Mouse (Mus musculus): ENCODE data around the gene C87436.

GRCm38 (mm10) chr6:86493469-86494263, 55.5 kb downstream of the C87436 start:
- TF ChIP-seq JUND (IDR thresholded peaks at IDR 0.05; ENCODE audit: low read depth, low read length) (no peak), CTCF (IDR thresholded peaks at IDR 0.05 in 2 of 3, conservative IDR thresholded peaks at IDR 0.05 in 1 of 3; ENCODE audit: control insufficient read depth in 1 of 3, insufficient read depth in 1 of 3, low read depth in 2 of 3, low read length in 3 of 3, poor library complexity in 1 of 3, severe bottlenecking in 1 of 3) (no peak), MEF2A (IDR thresholded peaks at IDR 0.05; ENCODE audit: extremely low read depth, insufficient replicate concordance, low read depth, low read length, poor library complexity, severe bottlenecking) (no peak), TAL1 (IDR thresholded peaks at IDR 0.05; ENCODE audit: low read length) (peak; percentile 52), POLR2A (IDR thresholded peaks at IDR 0.05; ENCODE audit: control insufficient read depth in 1 of 2, insufficient read depth in 1 of 2, low read depth in 1 of 2, low read length in 2 of 2, poor library complexity in 1 of 2) (no peak), MAFK (IDR thresholded peaks at IDR 0.05; ENCODE audit: borderline replicate concordance, low read depth, low read length) (no peak), ZNF384 (IDR thresholded peaks at IDR 0.05; ENCODE audit: low read depth, low read length) (no peak), EP300 (IDR thresholded peaks at IDR 0.05; ENCODE audit: low read depth in 1 of 2, low read length in 2 of 2) (peak; percentile 68 to 72; a peak in 3 of 4 replicates), RAD21 (IDR thresholded peaks at IDR 0.05; ENCODE audit: low read depth, low read length) (no peak), RCOR1 (IDR thresholded peaks at IDR 0.05; ENCODE audit: low read depth, low read length) (peak; percentile 84)

Data from MEL (cell line).